Mouse (Mus musculus) hematopoietic stem cell, adult 5-6 weeks (primary cell): ENCODE data around the gene Zfp949. TPM values are rescaled to one million over a fixed set of nuclear protein-coding genes. Genes with fewer than 3 reads are reported as not detected.

Source experiments
- ATAC-seq, 2 experiments: fragments of 125-278 bp in 1 of 2; replicated peaks in 1 of 2; 2 replicates each; pipeline ENCODE4 v1.8.0; 2016 to 2017; ENCODE audit warnings: inconsistent platforms in 2 of 2, mild to moderate bottlenecking in 2 of 2, moderate number of reproducible peaks in 2 of 2, low read depth in 1 of 2, moderate TSS enrichment in 1 of 2; ENCODE audit not compliant: low FRiP score in 2 of 2, poor library complexity in 2 of 2, severe bottlenecking in 2 of 2, insufficient read depth in 1 of 2, low TSS enrichment in 1 of 2
- total RNA-seq: library from RNA; stranded (forward); fragments of 172-1452, 232-1000 nt; gene quantifications from 2 replicates; pipeline ENCODE4 v1.2.3, GENCODE M21; 2017

The Zfp949 gene
- 12.9 and 15.9 TPM in 2 replicates for total RNA-seq

- peak; percentile 89 to 90 for ATAC-seq
Measured at GRCm38 (mm10) chr9:88547851-88548613, at the start of gene Zfp949. Gene Zfp949 (plus strand): TSS chr9:88548020.

- 0 out of 4 replicates have a peak, but pooled peaks of 1 of the 2 experiments have one; percentile 45 for ATAC-seq
Measured at GRCm38 (mm10) chr9:88500112-88500511, 47.7 kb upstream of the Zfp949 start.

- no peak for ATAC-seq
Measured at GRCm38 (mm10) chr9:88501846-88502245, 46.0 kb upstream of the Zfp949 start.

GRCm38 (mm10) chr9:88515546-88515945 lies 32.3 kb upstream of the Zfp949 start:
- ATAC-seq = no peak

GRCm38 (mm10) chr9:88516361-88516995 lies 31.3 kb upstream of the Zfp949 start:
- no peak for ATAC-seq

- ATAC-seq = no peak
Measured at GRCm38 (mm10) chr9:88519390-88520121, 28.3 kb upstream of the Zfp949 start.

GRCm38 (mm10) chr9:88520122-88520848 lies 27.5 kb upstream of the Zfp949 start:
- ATAC-seq = no peak

GRCm38 (mm10) chr9:88520849-88521483 lies 26.9 kb upstream of the Zfp949 start:
- no peak for ATAC-seq

GRCm38 (mm10) chr9:88521961-88522568 lies 25.8 kb upstream of the Zfp949 start:
- no peak for ATAC-seq

- peak; percentile 90 for ATAC-seq
Measured at GRCm38 (mm10) chr9:88522569-88523334, 25.1 kb upstream of the Zfp949 start.

- no peak for ATAC-seq
Measured at GRCm38 (mm10) chr9:88523335-88523668, 24.5 kb upstream of the Zfp949 start.

GRCm38 (mm10) chr9:88524367-88524766 lies 23.5 kb upstream of the Zfp949 start:
- ATAC-seq = no peak

- ATAC-seq = no peak
Measured at GRCm38 (mm10) chr9:88524796-88525195, 23.0 kb upstream of the Zfp949 start.

GRCm38 (mm10) chr9:88525341-88525740 lies 22.5 kb upstream of the Zfp949 start:
- ATAC-seq = no peak

GRCm38 (mm10) chr9:88527956-88528355 lies 19.9 kb upstream of the Zfp949 start:
- ATAC-seq = no peak

GRCm38 (mm10) chr9:88528736-88529135 lies 19.1 kb upstream of the Zfp949 start:
- ATAC-seq = no peak
